Mouse (Mus musculus) midbrain, postnatal 0 days (tissue): ENCODE measurements around the gene Xrcc2. TPM values are rescaled to one million over a fixed set of nuclear protein-coding genes. Genes with fewer than 3 reads are reported as not detected.

Source experiments
- ATAC-seq: fragments of 200-750 bp; cut with Nextera tagmentation; 2 replicates; pipeline ENCODE4 v1.8.0; 2017; ENCODE audit warnings: moderate number of reproducible peaks, mild to moderate bottlenecking, moderate TSS enrichment, moderate library complexity; ENCODE audit not compliant: low FRiP score
- DNase-seq: peaks from one replicate; pipeline ENCODE4 v3.0.0-alpha.2; 2015; ENCODE audit warnings: low spot score
- H3K27ac ChIP-seq: fragments of 300-500 bp; sonication (generic); 2 replicates; pipeline ENCODE4 v1.5.1; 2014; ENCODE audit warnings: low read depth, mild to moderate bottlenecking, low read length, mixed read lengths
- H3K27me3 ChIP-seq: fragments of 300-500 bp; sonication (generic); 2 replicates; pipeline ENCODE4 v1.6.1; 2014; ENCODE audit warnings: low read length, control low read depth, mixed read lengths; ENCODE audit not compliant: insufficient read depth
- H3K36me3 ChIP-seq: fragments of 300-500 bp; sonication (generic); 2 replicates; pipeline ENCODE4 v1.6.1; 2014; ENCODE audit warnings: low read length, control low read depth, mixed read lengths; ENCODE audit not compliant: insufficient read depth
- H3K4me1 ChIP-seq: fragments of 300-500 bp; sonication (generic); 2 replicates; pipeline ENCODE4 v1.6.1; 2014; ENCODE audit warnings: mild to moderate bottlenecking, control low read depth, antibody characterized with exemption, low read length, mixed read lengths; ENCODE audit not compliant: insufficient read depth
- H3K4me2 ChIP-seq: fragments of 300-500 bp; sonication (generic); 2 replicates; pipeline ENCODE4 v1.6.1; 2014; ENCODE audit warnings: low read depth, mild to moderate bottlenecking, low read length, mixed read lengths; ENCODE audit not compliant: poor library complexity, severe bottlenecking
- H3K4me3 ChIP-seq: fragments of 300-500 bp; sonication (generic); 2 replicates; pipeline ENCODE4 v1.5.1; 2014; ENCODE audit warnings: low read depth, mild to moderate bottlenecking, low read length, moderate library complexity
- H3K9ac ChIP-seq: fragments of 300-500 bp; sonication (generic); replicated peaks from 2 replicates; pipeline ENCODE4 v1.6.1; 2014; ENCODE audit warnings: mild to moderate bottlenecking, low read length, moderate library complexity, mixed read lengths; ENCODE audit not compliant: poor library complexity, severe bottlenecking
- H3K9me3 ChIP-seq: fragments of 300-500 bp; sonication (generic); 2 replicates; pipeline ENCODE4 v1.6.1; 2016; ENCODE audit warnings: low read length, control low read depth
- CTCF ChIP-seq: IDR thresholded peaks from 2 replicates; pipeline ENCODE4 v1.5.1; 2016; ENCODE audit warnings: antibody characterized with exemption, mild to moderate bottlenecking
- WGBS: fragments of 180-500 bp; shearing (Covaris S2); extraction: QIAGEN DNeasy Blood & Tissue Kit; methylation state at CpG from one replicate; pipeline ENCODE4 v1.1.7; 2014; 5-methylcytosine and 5-hydroxymethylcytosine counted together
- polyA plus RNA-seq: library from polyadenylated mRNA; unstranded; fragments of >200 nt; fragmentation: Nextera tagmentation; extraction: Ambion mirVana; gene quantifications from 2 replicates; pipeline ENCODE4 v1.2.1, GENCODE M21; 2015
- total RNA-seq: library from RNA; depleted of rRNA; stranded (reverse); fragments of >200 nt; gene quantifications from 2 replicates; pipeline ENCODE4 v1.2.3, GENCODE M21; 2014; rRNA removed

The Xrcc2 gene
- total and polyA plus RNA-seq, 2 experiments from 2014 or later, result 4.8 to 7.4 TPM

GRCm38 (mm10) chr5:25652435-25652834 lies 53.2 kb downstream of the Xrcc2 start:
- H3K27ac ChIP-seq, result no peak overlapping the region
- no peak for ATAC-seq
- peaks cover 5% of the 10 kb centered on the region; the same call in 1 of the 2 replicates for H3K4me1 ChIP-seq
- no peaks in the 10 kb centered on the region for H3K9me3 ChIP-seq
- H3K4me2 ChIP-seq, result no peak overlapping the region
- 71% methylated on average over 7 of the region's 7 CpGs for WGBS
- H3K4me3 ChIP-seq, result no peak overlapping the region
- no peaks in the 10 kb centered on the region for H3K36me3 ChIP-seq
- H3K9ac ChIP-seq, result no peak overlapping the region
- no peaks in the 10 kb centered on the region for H3K27me3 ChIP-seq
- DNase-seq, result peak; percentile 31
- TF ChIP-seq CTCF, result no peak

- no peak for TF ChIP-seq CTCF
- DNase-seq, result peak; percentile 61
- WGBS, result 83% methylated on average over 8 of the region's 8 CpGs
- ATAC-seq, result no peak
- H3K9ac ChIP-seq, result no peak overlapping the region
- H3K27me3 ChIP-seq, result no peaks in the 10 kb centered on the region
- H3K4me2 ChIP-seq, result no peak overlapping the region
- no peaks in the 10 kb centered on the region for H3K36me3 ChIP-seq
- H3K9me3 ChIP-seq, result no peaks in the 10 kb centered on the region
- no peak overlapping the region for H3K27ac ChIP-seq
- H3K4me3 ChIP-seq, result no peak overlapping the region
- H3K4me1 ChIP-seq, result no peaks in the 10 kb centered on the region
These were observed 59.8 kb downstream of the Xrcc2 start for GRCm38 (mm10) chr5:25645661-25646364.

DNA sequence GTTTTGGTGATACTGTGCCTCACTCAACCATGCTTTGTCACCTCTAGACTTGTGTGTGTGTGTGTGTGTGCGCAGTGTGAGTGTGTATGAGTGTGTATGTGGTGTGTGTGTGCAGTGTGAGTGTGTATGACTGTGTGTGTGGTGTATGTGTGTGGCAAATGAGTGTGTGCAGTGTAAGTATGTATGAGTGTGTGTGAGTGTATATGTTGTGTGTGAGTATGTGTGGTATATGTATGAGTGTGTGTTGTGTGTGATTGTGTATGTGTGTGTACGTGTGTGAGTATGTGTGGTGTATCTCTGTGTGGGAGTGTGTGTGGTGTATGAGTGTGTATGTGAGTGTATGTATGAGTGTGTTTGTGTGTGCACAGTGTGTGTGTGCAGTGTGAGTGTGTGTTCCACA lies 61.1 kb downstream of the Xrcc2 start:
- H3K27me3 ChIP-seq, result no peaks in the 10 kb centered on the region

DNA sequence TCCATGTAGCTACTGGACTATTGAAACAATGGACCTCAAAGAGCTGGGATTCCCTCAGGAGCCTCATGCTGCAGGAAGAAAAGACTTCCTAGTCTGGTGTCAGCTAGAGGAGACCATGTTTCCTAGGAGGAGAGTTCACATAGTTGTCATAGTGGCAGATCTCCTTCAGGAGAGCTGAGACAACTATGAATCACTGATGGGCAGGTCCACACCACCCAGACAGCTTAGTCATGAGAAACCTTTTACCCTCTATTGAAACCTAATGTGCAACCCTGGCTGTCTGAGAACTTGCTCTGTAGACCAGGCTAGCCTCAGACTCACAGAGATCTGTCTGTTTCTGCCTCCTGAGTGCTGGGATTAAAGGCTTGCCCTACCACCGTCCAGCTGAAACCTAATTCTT lies 62.9 kb downstream of the Xrcc2 start:
- Histone ChIP-seq H3K36me3 (no peaks in the 10 kb centered on the region), H3K4me1 (no peaks in the 10 kb centered on the region), H3K27ac (no peak overlapping the region), H3K9me3 (no peaks in the 10 kb centered on the region), H3K27me3 (no peaks in the 10 kb centered on the region), H3K4me3 (no peak overlapping the region), H3K4me2 (no peak overlapping the region), H3K9ac (no peak overlapping the region)
- no peak for TF ChIP-seq CTCF
- WGBS, result 96% methylated on average over 1 of the region's 1 CpGs
- ATAC-seq (no peak), DNase-seq (no peak)

More for the DNA sequence above, 61.1 kb downstream of the Xrcc2 start:
- no peaks in the 10 kb centered on the region for H3K36me3 ChIP-seq
- H3K9me3 ChIP-seq, result no peaks in the 10 kb centered on the region
- no peak overlapping the region for H3K27ac ChIP-seq
- H3K4me3 ChIP-seq, result no peak overlapping the region
- H3K4me2 ChIP-seq, result no peak overlapping the region
- ATAC-seq, result no peak
- TF ChIP-seq CTCF, result no peak
- 89% methylated on average over 2 of the region's 2 CpGs for WGBS
- no peaks in the 10 kb centered on the region for H3K4me1 ChIP-seq
- H3K9ac ChIP-seq, result no peak overlapping the region
- no peak for DNase-seq

Other genes with a start within 250 kb of the Xrcc2 start
- 49.4 and 61.4 TPM in 2 replicates for gene Kmt2c, start 207.0 kb downstream of the Xrcc2 start, total RNA-seq
- 7.9 and 11.6 TPM in 2 replicates for gene Kmt2c, start 207.0 kb downstream of the Xrcc2 start, polyA plus RNA-seq
- gene Cct8l1, start 189.8 kb downstream of the Xrcc2 start, total RNA-seq, result not detected in 2 replicates
- not detected in 2 replicates for gene Cct8l1, start 189.8 kb downstream of the Xrcc2 start, polyA plus RNA-seq
- gene Actr3b, start 54.2 kb upstream of the Xrcc2 start, total RNA-seq, result 17.4 and 21.1 TPM in 2 replicates
- 57.5 and 61.1 TPM in 2 replicates for gene Actr3b, start 54.2 kb upstream of the Xrcc2 start, polyA plus RNA-seq
- not detected in 2 replicates for gene Gm21663, start 236.6 kb upstream of the Xrcc2 start, total RNA-seq
- gene Gm21663, start 236.6 kb upstream of the Xrcc2 start, polyA plus RNA-seq, result not detected in 2 replicates
- gene Gm21671, start 248.6 kb upstream of the Xrcc2 start, total RNA-seq, result not detected in 2 replicates
- 0.13 and 0.14 TPM in 2 replicates for gene Gm21671, start 248.6 kb upstream of the Xrcc2 start, polyA plus RNA-seq